Mouse (Mus musculus) forelimb bud, embryonic 11.5 days (tissue): ENCODE data around the gene Olfr295.

Source experiments
- DNase-seq: peaks from one replicate; pipeline ENCODE4 v3.0.0-alpha.2; 2012; ENCODE audit warnings: low read depth, low spot score

Olfr295 gene

DNA sequence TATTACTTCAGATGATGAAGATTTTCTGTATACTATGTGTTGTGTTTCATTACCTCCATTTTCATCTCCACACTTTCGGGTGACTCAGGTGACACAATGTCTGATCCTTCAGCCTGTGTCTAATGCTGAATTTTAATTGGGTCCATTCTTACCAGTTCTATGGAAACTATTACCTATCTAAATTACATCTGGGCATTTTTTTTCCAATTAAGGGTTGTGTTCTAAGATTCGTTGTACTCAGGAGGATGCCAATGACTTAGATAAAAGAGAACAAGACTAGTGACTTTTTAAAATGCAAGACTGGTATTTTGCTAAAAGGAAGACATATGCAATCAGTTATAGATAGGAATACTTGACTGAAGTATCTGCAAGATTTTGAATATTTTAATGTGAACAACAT, at the start of gene Olfr295:
Olfr295 (plus strand) TSS at position 301 of the 400 bp plus-strand sequence.
- no peak for DNase-seq

- DNase-seq = no peak
Observed at GRCm38 (mm10) chr7:86616543-86616942, 32.9 kb downstream of the Olfr295 start, which contains the start of gene Olfr294. Olfr294 (minus strand) TSS chr7:86616643.
